Mouse (Mus musculus): ENCODE measurements around the gene Hhat.

- TF ChIP-seq POLR2A (IDR thresholded peaks at IDR 0.05; ENCODE audit: insufficient read depth, low read length) (no peak), CTCF (IDR thresholded peaks at IDR 0.05; ENCODE audit: low read depth, low read length) (no peak), EP300 (IDR thresholded peaks at IDR 0.05; ENCODE audit: insufficient read depth, low read depth, low read length) (no peak)
Measured at GRCm38 (mm10) chr1:192711779-192712348, 59.2 kb downstream of the Hhat start.

Measured in ES-Bruce4 (cell line).